Mouse (Mus musculus): ENCODE measurements around the gene Itpkc.

DNA sequence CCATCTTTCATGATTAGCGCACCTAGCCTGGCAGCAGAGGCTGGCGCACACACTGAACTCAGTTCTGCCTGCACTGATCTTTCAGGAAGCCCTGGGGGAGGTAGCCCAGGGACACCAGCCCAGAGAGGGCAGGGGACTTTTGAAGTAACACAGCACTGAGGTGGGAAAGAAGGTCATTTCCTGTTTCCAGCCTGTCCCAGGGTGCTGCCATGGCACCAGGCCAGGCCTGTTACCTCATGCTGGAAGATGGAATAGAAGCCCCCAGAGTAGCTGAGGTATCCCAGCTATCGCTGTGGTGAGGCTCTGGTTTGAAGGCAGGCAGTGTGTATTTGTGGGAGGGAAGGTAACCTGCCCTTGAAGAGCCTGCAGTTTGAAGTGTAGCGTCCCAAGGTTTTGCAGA is 46.5 kb upstream of the Itpkc start:
- no peak for TF ChIP-seq GATA1 (IDR thresholded peaks at IDR 0.05; ENCODE audit: borderline replicate concordance, low read length)
- TF ChIP-seq FLI1 (IDR thresholded peaks at IDR 0.05; ENCODE audit: low read length) = no peak

Measured in megakaryocyte, embryonic 14.5 days (primary cell).